Mouse (Mus musculus): Measurements from ENCODE around the gene Sytl2.
A peak's percentile ranks its signal among the peaks of the same experiment; 100 is the strongest.

GRCm38 (mm10) chr7:90457517-90457916, 155.5 kb downstream of the Sytl2 start:
- TF ChIP-seq CTCF (IDR thresholded peaks at IDR 0.05; ENCODE audit: low read depth) (peak; percentile 27), EP300 (IDR thresholded peaks at IDR 0.05; ENCODE audit: low read depth) (no peak)
